Mouse (Mus musculus) granulocyte monocyte progenitor cell, adult 5-6 weeks (primary cell): ENCODE data around the gene Tollip. TPM values are rescaled to one million over a fixed set of nuclear protein-coding genes. Genes with fewer than 3 reads are reported as not detected.
A peak's percentile ranks its signal among the peaks of the same experiment; 100 is the strongest.

Experiments used
- ATAC-seq: replicated peaks from 2 replicates; pipeline ENCODE4 v1.8.0; 2016; ENCODE audit warnings: mild to moderate bottlenecking, moderate TSS enrichment, inconsistent platforms; ENCODE audit not compliant: poor library complexity, severe bottlenecking
- total RNA-seq, 2 experiments: library from RNA; stranded (forward) in 1 of 2; stranded (reverse) in 1 of 2; fragments of 200-712, 200-1000 nt in 1 of 2; fragments of >200 nt in 1 of 2; fragmentation: Nextera tagmentation in 1 of 2; gene quantifications; 2 replicates each; pipeline ENCODE4 v1.2.3; 2014 to 2017

The Tollip gene
- total RNA-seq (2014; fragmentation: Nextera tagmentation) (25.2 and 34.4 TPM in 2 replicates), total RNA-seq (2017) (21.1 and 28.3 TPM in 2 replicates)

DNA sequence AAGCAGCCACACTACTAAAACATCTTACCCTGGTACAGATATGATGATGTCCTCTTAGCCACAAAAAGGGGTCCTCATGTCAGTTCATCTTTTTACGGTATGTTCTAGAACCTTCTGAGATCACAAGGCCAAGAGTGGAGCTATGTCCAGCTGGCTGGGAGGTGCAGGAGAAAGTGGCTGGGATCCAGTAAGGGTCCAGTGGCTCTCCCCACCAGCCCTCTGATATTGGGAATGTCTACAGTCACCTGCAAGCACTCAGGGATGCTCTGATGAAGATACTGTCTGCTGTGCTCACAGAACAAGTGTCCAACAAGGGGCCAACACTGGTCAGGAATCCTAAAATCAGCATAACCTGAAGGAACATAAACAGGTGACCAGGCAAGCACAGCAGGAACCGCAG lies at the start of gene Tollip:
Tollip (minus strand) TSS at position 101 of the 400 bp plus-strand sequence.
- ATAC-seq, result no peak

DNA sequence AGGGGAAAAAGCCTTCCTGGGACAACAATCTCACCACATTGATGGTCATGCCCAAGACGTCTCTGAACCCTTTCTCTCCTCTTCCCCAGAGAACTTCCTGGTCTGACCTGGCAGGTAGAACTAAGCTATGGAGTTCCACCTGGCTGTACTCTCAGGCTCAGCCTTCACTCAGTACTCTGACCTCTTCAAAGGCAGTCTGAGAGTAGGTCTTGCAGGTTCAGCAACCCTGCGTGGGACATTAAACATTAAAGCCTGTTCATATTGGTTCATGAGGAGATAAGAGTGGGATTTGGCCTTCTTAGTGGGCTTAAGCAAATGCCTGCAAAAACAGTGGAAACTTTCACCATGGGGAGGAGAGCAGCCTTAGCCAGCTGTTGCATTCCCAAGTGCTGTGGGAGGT lies 48.0 kb upstream of the Tollip start:
- no peak for ATAC-seq

DNA sequence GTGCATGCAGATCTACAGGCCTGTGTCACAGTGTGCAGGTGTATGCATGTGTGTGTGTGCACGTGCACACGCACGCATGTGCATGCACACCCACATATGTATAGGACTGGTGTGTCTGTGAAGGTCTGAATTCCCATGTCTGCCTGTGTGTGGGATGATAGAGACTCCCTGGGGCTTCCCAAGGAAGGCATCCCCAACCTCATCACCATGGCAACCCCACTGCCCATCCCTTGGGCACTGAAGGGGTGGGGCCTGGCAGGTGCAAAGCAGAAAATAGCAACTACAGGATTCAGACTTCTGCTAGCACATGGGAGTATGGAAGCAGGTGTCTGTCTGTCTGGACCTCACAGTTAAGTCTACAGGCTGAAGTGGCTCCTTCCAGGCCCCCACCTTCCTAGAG lies 44.2 kb upstream of the Tollip start:
- ATAC-seq, result no peak

GRCm38 (mm10) chr7:141961491-141961890 lies 43.2 kb upstream of the Tollip start:
- no peak for ATAC-seq

- no peak for ATAC-seq
Observed at GRCm38 (mm10) chr7:141960926-141961325, 42.6 kb upstream of the Tollip start.

GRCm38 (mm10) chr7:141959133-141959532 lies 40.8 kb upstream of the Tollip start:
- ATAC-seq, result no peak

DNA sequence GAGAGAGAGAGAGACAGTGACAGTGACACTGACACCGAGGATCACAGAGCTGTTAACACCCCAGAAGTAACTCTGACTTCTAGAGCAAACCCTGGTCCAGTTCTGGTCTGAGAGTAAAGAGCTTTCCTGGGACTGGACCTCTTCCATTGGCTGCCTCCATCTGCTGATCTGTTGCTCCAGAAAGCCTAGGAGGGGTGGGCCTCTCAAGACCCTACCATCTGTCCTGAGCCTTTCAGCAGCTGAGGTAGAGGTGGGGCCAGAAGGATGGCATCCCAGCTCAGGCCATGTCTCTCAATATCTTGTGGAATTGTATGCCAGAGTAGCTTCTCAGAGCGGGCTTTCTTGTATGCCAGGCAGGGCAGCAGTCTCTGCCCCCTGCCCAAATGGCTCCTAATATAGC lies 39.9 kb upstream of the Tollip start:
- ATAC-seq, result no peak

DNA sequence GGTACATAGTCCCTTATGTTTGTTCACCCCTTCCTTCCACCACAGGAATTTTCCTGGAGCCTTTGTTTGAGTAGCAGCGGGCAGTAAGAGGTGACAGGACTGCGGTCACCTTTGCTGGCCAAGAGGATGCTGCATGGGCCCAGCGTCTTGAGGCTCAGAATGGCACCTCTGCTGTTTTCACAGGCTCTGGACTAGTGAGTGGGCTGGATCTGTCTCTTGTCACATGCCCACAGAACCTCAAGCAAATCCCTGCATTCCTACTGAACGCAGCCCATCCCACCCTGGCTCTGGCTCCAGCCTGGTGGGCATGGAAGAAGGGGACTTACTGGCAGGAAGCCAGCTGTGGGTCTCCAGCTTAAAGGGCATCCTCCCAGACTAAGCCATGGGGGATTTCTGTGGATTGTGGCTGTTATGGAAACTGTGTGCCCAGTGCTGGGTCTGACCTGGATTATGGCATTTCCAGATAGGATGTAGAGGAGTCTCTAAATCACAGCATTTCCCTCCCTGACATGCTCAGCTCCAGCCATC lies 39.3 kb upstream of the Tollip start:
- no peak for ATAC-seq

DNA sequence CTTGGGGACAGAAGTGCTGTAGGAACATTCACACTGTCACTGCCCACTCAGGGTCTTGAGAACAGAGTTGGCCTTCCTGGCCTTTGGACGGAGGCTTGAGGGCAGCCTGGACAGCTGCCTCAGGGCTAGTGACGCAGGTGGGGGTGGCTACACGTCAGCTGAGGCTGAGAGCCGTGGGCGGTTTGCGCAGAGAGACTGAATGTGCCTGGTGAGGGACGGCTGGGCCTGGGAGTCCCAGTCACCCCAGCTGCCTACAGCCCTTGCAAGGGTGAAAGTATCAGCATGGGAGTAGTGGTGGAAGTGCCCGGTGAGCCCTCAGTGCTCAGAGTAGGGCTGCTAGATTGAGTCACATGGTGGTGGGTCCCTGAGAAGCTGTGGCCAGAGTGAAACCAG lies 37.9 kb upstream of the Tollip start:
- no peak for ATAC-seq

GRCm38 (mm10) chr7:141955565-141956173 lies 37.4 kb upstream of the Tollip start:
- ATAC-seq, result no peak

- no peak for ATAC-seq
Observed at GRCm38 (mm10) chr7:141953616-141954015, 35.3 kb upstream of the Tollip start.

GRCm38 (mm10) chr7:141952920-141953319 lies 34.6 kb upstream of the Tollip start:
- no peak for ATAC-seq

DNA sequence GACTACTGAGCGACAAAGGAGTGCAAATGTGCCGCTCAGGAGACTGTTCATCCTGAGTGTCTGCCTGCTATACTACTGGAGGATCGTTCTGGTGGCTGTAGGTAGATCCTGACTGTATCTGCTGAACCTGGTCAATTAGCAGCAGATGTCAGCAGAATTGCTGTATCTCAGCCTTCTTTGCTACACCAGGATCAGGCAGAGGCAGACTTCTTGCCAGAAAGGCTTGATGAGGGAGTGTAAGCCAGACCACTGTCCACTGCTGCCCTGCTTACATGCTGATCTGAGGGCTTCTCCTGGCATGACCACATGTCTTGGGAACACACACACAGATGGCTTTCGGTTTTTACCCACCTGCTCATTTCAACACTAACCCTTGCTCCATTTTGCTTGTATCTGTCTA lies 33.5 kb upstream of the Tollip start:
- ATAC-seq, result no peak

DNA sequence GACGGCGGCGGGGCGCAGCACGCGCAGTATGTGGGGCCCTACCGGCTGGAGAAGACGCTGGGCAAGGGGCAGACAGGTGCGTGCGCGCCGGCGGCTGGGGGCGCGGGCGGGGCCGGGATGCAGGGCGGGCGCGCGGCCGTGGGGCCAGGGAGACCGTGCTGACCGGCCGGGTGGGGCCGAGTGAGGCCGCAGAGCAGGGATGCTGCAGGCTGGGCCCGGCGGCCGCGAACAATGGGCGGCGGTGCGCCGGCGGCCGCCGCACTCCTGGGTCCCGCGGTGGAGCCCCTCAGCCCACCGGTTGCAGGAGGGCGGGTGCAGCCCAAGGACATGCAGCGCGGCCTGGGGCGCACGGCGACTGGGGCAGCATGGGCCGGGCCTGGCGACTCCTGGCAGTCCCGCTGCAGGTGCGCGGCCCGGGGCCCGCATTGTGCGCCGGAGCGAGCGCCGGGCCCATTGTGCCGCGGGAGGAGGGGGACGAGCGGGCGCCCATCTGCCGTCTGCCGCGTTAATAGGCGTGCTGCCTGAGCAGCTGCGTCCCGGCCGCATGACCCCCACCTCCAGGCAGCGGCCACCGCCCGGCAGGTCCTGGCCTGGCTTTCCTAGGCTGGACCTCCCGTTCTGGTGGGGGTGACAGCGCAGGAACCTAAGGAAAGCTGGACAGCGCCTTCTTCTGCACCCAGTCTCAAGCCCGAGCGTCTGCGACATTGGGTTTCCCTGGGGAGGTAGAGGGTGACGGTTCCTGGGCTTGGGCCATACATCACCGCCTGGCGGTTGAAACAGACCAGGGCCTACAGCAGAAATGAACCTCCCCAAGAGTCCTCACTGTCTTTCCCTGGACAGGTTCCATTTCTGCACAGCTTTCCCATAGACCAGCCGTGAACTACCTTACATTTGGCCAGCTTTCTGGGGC lies 32.1 kb upstream of the Tollip start:
- 0 out of 2 replicates have a peak, but pooled peaks have one; percentile 7 for ATAC-seq

- no peak for ATAC-seq
Observed at GRCm38 (mm10) chr7:141949799-141950103, 31.4 kb upstream of the Tollip start.

DNA sequence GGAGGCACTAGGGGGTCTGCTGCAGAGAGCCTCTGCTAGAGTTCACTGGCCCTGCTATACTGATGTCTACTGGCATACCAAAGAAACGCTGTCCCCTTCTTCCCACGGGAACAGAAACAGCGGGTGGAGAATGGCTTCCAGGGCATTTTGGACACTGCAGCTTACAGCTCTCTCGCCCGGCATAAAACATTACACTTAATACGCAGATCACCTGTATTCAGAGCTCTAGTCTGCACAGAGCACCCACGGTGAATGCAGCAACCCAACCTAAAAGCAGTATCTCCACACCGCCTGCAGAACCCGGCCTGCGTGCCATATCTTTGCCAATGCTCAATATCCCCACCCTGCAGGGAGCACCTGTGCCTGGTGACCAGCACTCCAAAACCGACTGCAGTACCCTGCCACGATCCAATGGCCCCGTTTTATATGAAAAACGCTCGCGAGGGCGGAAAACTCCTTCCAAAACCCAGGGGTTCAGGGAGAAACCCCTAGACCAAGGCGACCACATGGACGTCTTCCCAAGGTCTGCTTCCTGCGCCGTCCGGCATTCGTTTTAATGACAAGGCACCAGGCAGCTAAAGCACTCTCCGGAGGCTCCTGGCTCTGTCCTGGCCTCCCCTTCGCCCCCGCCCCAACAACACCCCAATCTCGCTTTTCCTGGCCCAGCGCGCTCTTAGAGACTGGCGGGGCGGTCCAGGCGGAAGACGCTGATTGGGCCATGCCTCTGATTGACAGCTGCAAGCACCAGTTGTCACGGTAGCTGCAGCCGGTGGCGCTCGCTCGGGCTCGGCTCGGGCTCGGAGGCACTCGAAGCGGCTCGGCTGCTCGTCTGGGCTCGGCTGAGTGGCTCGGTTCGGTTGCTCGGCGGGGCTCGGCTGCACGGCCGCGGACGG lies 30.8 kb upstream of the Tollip start, which contains the start of gene Brsk2:
Brsk2 (plus strand) TSS at position 846 of the 893 bp plus-strand sequence.
- peak; percentile 96 for ATAC-seq

DNA sequence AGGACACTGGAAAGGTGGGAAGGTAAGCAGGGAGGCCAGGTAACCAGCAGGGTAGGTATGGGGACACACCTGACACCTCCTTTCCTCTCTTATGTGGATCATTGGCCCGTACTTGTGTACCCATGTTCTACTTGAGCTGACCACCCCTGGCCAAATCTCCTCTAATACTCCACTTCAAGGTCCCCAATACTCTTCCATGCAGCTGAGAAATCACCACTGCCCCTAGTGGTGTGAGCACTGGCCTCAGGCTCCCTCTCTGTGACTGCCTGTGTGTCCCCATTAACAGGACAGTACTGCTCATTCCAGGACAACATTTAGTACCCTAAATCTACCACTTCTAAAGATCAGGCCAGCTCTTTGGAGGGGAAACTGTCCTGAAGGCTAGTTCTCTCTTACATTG lies 29.7 kb upstream of the Tollip start:
- ATAC-seq, result no peak

GRCm38 (mm10) chr7:141947512-141947911 lies 29.2 kb upstream of the Tollip start:
- ATAC-seq, result no peak

DNA sequence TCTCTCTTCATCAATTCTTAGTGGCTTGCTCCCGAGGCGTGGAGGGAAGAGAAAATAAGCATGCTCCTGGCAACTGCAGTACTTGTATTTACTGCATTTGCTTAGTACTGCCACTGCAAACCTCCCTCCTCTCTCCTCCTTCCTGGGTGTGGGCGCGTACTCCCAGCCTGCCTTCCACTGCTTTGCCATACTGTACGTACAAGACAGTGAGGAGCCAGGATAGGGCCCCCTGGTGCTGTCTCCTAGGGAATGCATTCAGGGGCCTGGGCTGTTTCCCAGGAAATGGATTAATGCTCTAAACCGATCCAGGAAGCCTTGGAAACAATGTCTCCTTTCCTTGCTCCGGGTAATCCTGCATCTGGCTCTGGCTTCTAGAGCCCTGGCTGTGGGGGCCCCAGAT lies 27.6 kb upstream of the Tollip start:
- no peak for ATAC-seq

DNA sequence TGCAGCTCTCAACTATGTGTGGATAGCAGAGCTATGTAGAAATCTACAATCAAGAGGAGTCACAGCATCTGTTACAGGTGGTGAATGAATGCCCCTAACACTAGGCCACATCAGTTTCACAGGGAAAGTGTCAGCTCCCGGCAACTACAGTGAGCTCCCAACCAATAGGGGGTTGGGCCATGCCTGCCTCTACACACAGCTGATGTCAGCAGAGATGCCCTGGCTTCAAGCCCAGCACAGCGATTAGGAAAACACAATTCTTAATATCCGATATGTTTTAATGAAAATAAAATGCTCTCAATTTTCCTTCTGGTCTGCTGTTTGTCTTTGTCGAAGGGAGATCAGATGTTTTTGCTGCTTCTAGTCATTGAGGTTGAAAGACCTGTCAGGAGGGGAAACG lies 25.1 kb upstream of the Tollip start:
- no peak for ATAC-seq

DNA sequence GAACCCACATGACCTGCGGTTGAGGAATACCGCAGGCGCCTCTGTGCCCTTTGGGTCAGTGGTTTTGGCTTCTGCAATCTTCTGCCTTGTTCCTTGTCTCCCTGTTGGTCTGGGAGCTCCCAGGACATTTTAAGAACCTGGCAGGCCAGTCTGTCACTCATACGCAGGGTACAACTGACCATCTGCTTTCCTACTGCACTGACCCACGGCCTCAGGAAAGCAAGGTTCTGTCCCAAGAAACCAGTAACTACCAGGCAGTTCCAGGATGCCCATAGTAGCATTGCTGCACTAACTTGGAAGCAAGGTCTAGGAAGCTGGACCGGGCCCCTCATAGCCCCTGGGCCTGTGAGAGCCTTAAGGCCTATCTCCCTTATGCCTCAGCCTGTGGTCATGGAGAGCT lies 16.6 kb upstream of the Tollip start:
- ATAC-seq, result no peak
